Mouse (Mus musculus) MEL (cell line): ENCODE measurements at regions not wholly inside any gene's neighbourhood (a gene's known extent, or its start where the extent isn't known, plus 50 kb on each side); places are given as distances from the start of the nearest gene placed in this dataset.

ENCODE experiments used
- DNase-seq: peaks from one replicate; pipeline ENCODE4 v3.0.0; 2011; ENCODE audit warnings: low read depth, low spot score
- H3K27ac ChIP-seq: 2 replicates; pipeline ENCODE4 v1.5.1; 2012; ENCODE audit warnings: low read depth, mild to moderate bottlenecking, control low read depth, low read length, moderate library complexity; ENCODE audit not compliant: control insufficient read depth
- H3K27me3 ChIP-seq, 2 experiments: fragments of 150-350 bp in 1 of 2; sonication (generic) in 1 of 2; 2 replicates each; pipeline ENCODE4 v1.6.1; 2012; ENCODE audit warnings: low read length in 2 of 2, mild to moderate bottlenecking in 2 of 2, improper control_type of control experiment in 1 of 2, moderate library complexity in 1 of 2; ENCODE audit not compliant: insufficient read depth in 2 of 2, control insufficient read depth in 1 of 2
- H3K36me3 ChIP-seq, 2 experiments: 2 replicates each; pipeline ENCODE4 v1.6.1; 2012 to 2014; ENCODE audit warnings: low read length in 2 of 2, improper control_type of control experiment in 1 of 2, inconsistent platforms in 1 of 2, mild to moderate bottlenecking in 1 of 2; ENCODE audit not compliant: insufficient read depth in 2 of 2, control insufficient read depth in 1 of 2
- H3K4me1 ChIP-seq, 2 experiments: fragments of 150-350 bp in 1 of 2; sonication (generic) in 1 of 2; 2 replicates each; pipeline ENCODE4 v1.6.1; 2012; ENCODE audit warnings: low read length in 2 of 2, improper control_type of control experiment in 1 of 2, mild to moderate bottlenecking in 1 of 2; ENCODE audit not compliant: insufficient read depth in 2 of 2, control insufficient read depth in 1 of 2
- H3K4me3 ChIP-seq, 2 experiments: fragments of 150-350 bp in 1 of 2; sonication (generic) in 1 of 2; 2 replicates each; pipeline ENCODE4 v1.5.1; 2012; ENCODE audit warnings: low read depth in 2 of 2, low read length in 2 of 2, mild to moderate bottlenecking in 2 of 2, moderate library complexity in 2 of 2, control low read depth in 1 of 2, improper control_type of control experiment in 1 of 2; ENCODE audit not compliant: control insufficient read depth in 1 of 2, insufficient read depth in 1 of 2
- H3K79me2 ChIP-seq: 2 replicates; pipeline ENCODE4 v1.6.1; 2012; ENCODE audit warnings: mild to moderate bottlenecking, low read length, moderate library complexity; ENCODE audit not compliant: control insufficient read depth, poor library complexity, insufficient read depth
- H3K9ac ChIP-seq: 2 replicates; pipeline ENCODE4 v1.6.1; 2012; ENCODE audit warnings: low read depth, mild to moderate bottlenecking, control low read depth, low read length, moderate library complexity; ENCODE audit not compliant: control insufficient read depth, poor library complexity, severe bottlenecking
- H3K9me3 ChIP-seq: fragments of 150-350 bp; sonication (generic); replicated peaks from 2 replicates; pipeline ENCODE4 v1.6.1; 2012; ENCODE audit warnings: mild to moderate bottlenecking, low read length, improper control_type of control experiment, moderate library complexity; ENCODE audit not compliant: insufficient read depth
- BHLHE40 ChIP-seq: IDR thresholded peaks from 2 replicates; pipeline ENCODE4 v1.6.1; 2012; ENCODE audit warnings: low read depth, mild to moderate bottlenecking, inconsistent platforms, low read length, improper control_type of control experiment, borderline replicate concordance
- CTCF ChIP-seq, 3 experiments: IDR thresholded peaks in 2 of 3; conservative IDR thresholded peaks in 1 of 3; 2 replicates each; pipeline ENCODE4 v1.5.1; 2011 to 2012; ENCODE audit warnings: low read length in 3 of 3, low read depth in 2 of 3, mild to moderate bottlenecking in 2 of 3, improper control_type of control experiment in 1 of 3, inconsistent platforms in 1 of 3, mixed read lengths in 1 of 3, moderate library complexity in 1 of 3; ENCODE audit not compliant: control insufficient read depth in 1 of 3, insufficient read depth in 1 of 3, poor library complexity in 1 of 3, severe bottlenecking in 1 of 3
- E2F4 ChIP-seq: IDR thresholded peaks from 2 replicates; pipeline ENCODE4 v1.6.1; 2011; ENCODE audit warnings: low read depth, low read length, improper control_type of control experiment, borderline replicate concordance
- JUND ChIP-seq: IDR thresholded peaks from 2 replicates; pipeline ENCODE4 v1.6.1; 2011; ENCODE audit warnings: low read depth, mild to moderate bottlenecking, improper control_type of control experiment, low read length
- MAZ ChIP-seq: IDR thresholded peaks from 2 replicates; pipeline ENCODE4 v1.6.1; 2012; ENCODE audit warnings: low read depth, mild to moderate bottlenecking, inconsistent platforms, low read length, improper control_type of control experiment
- MEF2A ChIP-seq: IDR thresholded peaks from 2 replicates; pipeline ENCODE4 v1.6.1; 2014; ENCODE audit warnings: low read depth, mild to moderate bottlenecking, inconsistent platforms, low read length, improper control_type of control experiment; ENCODE audit not compliant: poor library complexity, insufficient replicate concordance, severe bottlenecking; ENCODE audit errors: extremely low read depth
- MXI1 ChIP-seq: IDR thresholded peaks from 2 replicates; pipeline ENCODE4 v1.6.1; 2011; ENCODE audit warnings: mild to moderate bottlenecking, low read depth, low read length, improper control_type of control experiment
- MYB ChIP-seq: IDR thresholded peaks from 2 replicates; pipeline ENCODE4 v1.6.1; 2011; ENCODE audit warnings: mild to moderate bottlenecking, low read depth, low read length, improper control_type of control experiment
- NRF1 ChIP-seq: IDR thresholded peaks from 2 replicates; pipeline ENCODE4 v1.6.1; 2014; ENCODE audit warnings: low read depth, mild to moderate bottlenecking, inconsistent platforms, low read length, improper control_type of control experiment, moderate library complexity; ENCODE audit not compliant: poor library complexity, insufficient read depth, severe bottlenecking
- POLR2AphosphoS2 ChIP-seq: IDR thresholded peaks from 2 replicates; pipeline ENCODE4 v1.6.1; 2011; ENCODE audit warnings: low read length, improper control_type of control experiment
- SMC3 ChIP-seq: IDR thresholded peaks from 2 replicates; pipeline ENCODE4 v1.6.1; 2011; ENCODE audit warnings: low read depth, low read length, improper control_type of control experiment
- TBP ChIP-seq: IDR thresholded peaks from 2 replicates; pipeline ENCODE4 v1.8.0; 2011; ENCODE audit warnings: low read depth, low read length, improper control_type of control experiment
- TCF12 ChIP-seq: IDR thresholded peaks from 2 replicates; pipeline ENCODE4 v1.6.1; 2014; ENCODE audit warnings: low read depth, mild to moderate bottlenecking, inconsistent platforms, low read length, improper control_type of control experiment, moderate library complexity
- UBTF ChIP-seq: IDR thresholded peaks from 2 replicates; pipeline ENCODE4 v1.6.1; 2012; ENCODE audit warnings: low read depth, mild to moderate bottlenecking, inconsistent platforms, low read length, improper control_type of control experiment, moderate library complexity, borderline replicate concordance; ENCODE audit not compliant: insufficient read depth
- USF1 ChIP-seq: IDR thresholded peaks from 2 replicates; pipeline ENCODE4 v1.6.1; 2014; ENCODE audit warnings: low read depth, mild to moderate bottlenecking, inconsistent platforms, low read length, improper control_type of control experiment, moderate library complexity
- ZC3H11A ChIP-seq: IDR thresholded peaks from 2 replicates; pipeline ENCODE4 v1.6.1; 2012; ENCODE audit warnings: low read depth, mild to moderate bottlenecking, inconsistent platforms, low read length, improper control_type of control experiment
- ZNF384 ChIP-seq: IDR thresholded peaks from 2 replicates; pipeline ENCODE4 v1.6.1; 2012; ENCODE audit warnings: low read depth, mild to moderate bottlenecking, inconsistent platforms, low read length, improper control_type of control experiment

GRCm38 (mm10) chr3:39845123-39845522 lies 686.0 kb upstream of the Intu start:
- Histone ChIP-seq H3K9me3 (no peaks in the 10 kb centered on the region), H3K4me3 (no peak overlapping the region)
- TF ChIP-seq TBP (no peak), CTCF (IDR thresholded peaks at IDR 0.05 in 2 of 3, conservative IDR thresholded peaks at IDR 0.05 in 1 of 3; ENCODE audit: control insufficient read depth in 1 of 3, insufficient read depth in 1 of 3, low read depth in 2 of 3, low read length in 3 of 3, poor library complexity in 1 of 3, severe bottlenecking in 1 of 3) (no peak), USF1 (no peak), SMC3 (no peak), BHLHE40 (no peak), MEF2A (no peak)
- TF ChIP-seq, all 39 proteins: peak for 0
- DNase-seq = no peak
- Histone ChIP-seq H3K9ac (no peak overlapping the region), H3K36me3 (no peaks in the 10 kb centered on the region), H3K4me1 (no peaks in the 10 kb centered on the region), H3K27ac (no peak overlapping the region), H3K79me2 (no peaks in the 10 kb centered on the region), H3K27me3 (no peaks in the 10 kb centered on the region)

- H3K27ac ChIP-seq = no peak overlapping the region
- H3K9ac ChIP-seq = no peak overlapping the region
- H3K4me1 ChIP-seq = no peaks in the 10 kb centered on the region
- no peaks in the 10 kb centered on the region for H3K27me3 ChIP-seq
- H3K79me2 ChIP-seq = no peaks in the 10 kb centered on the region
- H3K4me3 ChIP-seq = no peak overlapping the region
- H3K36me3 ChIP-seq = no peaks in the 10 kb centered on the region
- TF ChIP-seq MYB (no peak), NRF1 (no peak), MXI1 (no peak), JUND (no peak), UBTF (no peak), E2F4 (no peak), ZC3H11A (no peak), ZNF384 (no peak), POLR2AphosphoS2 (no peak), SMC3 (no peak), USF1 (no peak), TCF12 (no peak), MAZ (no peak)
- H3K9me3 ChIP-seq = no peaks in the 10 kb centered on the region
- no peak for DNase-seq
These were observed 682.3 kb upstream of the Intu start for GRCm38 (mm10) chr3:39848829-39849228.
